Mouse (Mus musculus) cortical plate, adult 2 months (tissue): ENCODE results near the gene Ctnnbl1.

ENCODE experiments used
- CTCF ChIP-seq: fragments of 200-500 bp; IDR thresholded peaks from 2 replicates; pipeline ENCODE4 v1.5.1; 2011; ENCODE audit warnings: mild to moderate bottlenecking, control low read depth, low read length; ENCODE audit not compliant: insufficient read depth; ENCODE audit errors: extremely low read depth
- POLR2A ChIP-seq: fragments of 200-500 bp; IDR thresholded peaks from 2 replicates; pipeline ENCODE4 v1.6.1; 2011; ENCODE audit warnings: mild to moderate bottlenecking, low read length, control low read depth; ENCODE audit not compliant: insufficient read depth; ENCODE audit errors: extremely low read depth

- no peak for TF ChIP-seq CTCF
- TF ChIP-seq POLR2A: no peak
These were observed 15.2 kb downstream of the Ctnnbl1 start for GRCm38 (mm10) chr2:157752374-157752743.
